Mouse (Mus musculus): Measurements from ENCODE around the gene Gpr152.
"Not testable (repeated sequence)": the region's sequence is repeated elsewhere in the genome, so short reads cannot be mapped to it uniquely, and the experiment has no call there.

Gpr152 gene

GRCm38 (mm10) chr19:4108535-4108934 lies 31.1 kb upstream of the Gpr152 start:
- in situ Hi-C loops (cut with MboI; ENCODE audit: low sequenced_read_pairs): no loop called here

- in situ Hi-C loops (cut with MboI; ENCODE audit: low sequenced_read_pairs): no loop called here
Measured at GRCm38 (mm10) chr19:4112063-4112960, 27.3 kb upstream of the Gpr152 start.

DNA sequence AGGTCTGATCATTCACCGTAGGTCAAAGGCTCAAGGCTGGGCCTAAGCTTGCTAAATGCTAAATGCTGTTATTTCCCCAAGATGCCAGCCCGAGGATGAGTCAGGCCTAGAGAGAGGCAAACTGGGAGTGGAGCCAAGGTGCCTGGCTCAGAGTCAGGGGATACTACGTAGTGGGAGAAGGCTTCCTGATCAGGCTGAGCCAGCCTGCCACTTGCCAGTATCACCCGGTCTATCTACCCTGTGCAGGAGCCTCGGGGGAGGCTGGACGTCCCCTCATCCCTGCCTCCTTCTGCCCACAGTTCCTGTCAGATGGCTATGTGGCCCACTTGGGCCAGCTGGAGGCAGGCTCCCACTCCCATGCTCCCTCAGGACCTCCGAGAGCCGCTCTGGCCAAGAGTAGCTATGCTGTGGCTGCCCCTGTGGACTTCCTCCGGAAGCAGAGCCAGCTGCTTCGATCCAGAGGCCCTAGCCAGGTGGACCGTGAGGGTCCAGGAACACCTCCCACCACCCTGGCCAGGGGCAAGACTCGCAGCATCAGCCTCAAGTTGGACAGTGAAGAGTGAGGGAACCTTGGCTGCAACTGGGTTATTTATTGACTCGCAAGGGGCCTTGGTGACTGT lies 26.3 kb upstream of the Gpr152 start:
- in situ Hi-C loops (cut with MboI; ENCODE audit: low sequenced_read_pairs): no loop called here

DNA sequence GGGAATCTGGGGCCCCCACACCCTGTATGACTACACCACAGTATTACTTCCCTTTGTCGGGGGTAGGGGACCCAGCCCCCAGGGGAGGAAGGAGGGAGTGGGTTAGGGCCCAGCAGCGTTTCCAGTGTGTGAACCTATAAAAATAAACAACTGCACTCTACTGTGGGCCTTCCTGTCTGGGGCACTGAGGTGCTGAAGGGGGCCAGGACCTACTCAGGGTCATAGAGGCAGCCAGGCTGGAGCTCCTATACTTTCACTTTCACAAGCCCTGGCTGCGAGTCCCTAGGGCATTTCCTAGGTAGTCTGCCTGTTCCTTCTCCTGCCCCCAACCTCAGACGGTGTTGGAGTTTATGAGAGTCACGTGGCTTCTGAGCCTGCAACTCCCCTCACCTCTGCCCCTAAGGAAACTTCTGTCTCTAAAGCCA lies 25.8 kb upstream of the Gpr152 start:
- in situ Hi-C loops (cut with MboI; ENCODE audit: low sequenced_read_pairs): no loop called here

DNA sequence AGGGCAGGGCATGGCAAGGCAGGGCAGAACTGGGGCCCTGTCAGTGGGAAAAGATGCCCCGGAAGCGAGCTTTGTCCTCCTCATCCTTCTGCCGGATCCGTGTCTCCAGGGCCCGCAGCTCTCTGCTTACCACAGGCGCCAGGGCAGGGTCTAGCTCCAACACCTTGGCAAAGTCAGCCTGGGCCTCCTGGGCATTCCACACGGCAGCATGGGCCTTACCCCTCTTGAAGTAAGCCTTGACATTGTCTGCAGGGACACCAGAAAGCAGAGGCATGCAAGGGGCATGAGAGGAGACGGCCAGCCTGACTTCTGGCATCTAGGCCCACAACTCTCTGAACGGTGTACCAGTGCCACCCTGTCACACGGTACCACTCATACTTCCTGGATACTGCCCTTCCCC lies 25.0 kb upstream of the Gpr152 start:
- in situ Hi-C loops (cut with MboI; ENCODE audit: low sequenced_read_pairs): no loop called here

DNA sequence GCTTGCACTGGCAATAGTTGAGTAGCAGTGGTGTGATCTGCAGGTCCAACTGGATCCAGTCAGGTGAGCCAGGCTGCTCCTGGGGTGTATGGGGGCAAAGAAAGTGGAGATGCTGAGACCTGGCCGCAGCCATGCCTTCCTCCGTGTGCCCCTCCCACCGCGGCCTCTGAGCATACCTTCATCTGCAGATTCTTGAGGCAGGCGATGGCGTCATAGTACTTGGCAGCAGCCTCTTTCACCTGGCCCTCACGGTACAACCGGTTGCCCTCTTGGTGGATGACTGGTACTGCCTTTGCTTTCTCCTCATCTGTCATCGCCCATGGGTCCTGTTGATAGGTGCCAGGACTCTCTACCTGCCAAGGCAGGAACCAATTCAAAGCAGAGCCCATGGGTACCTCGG lies 24.4 kb upstream of the Gpr152 start:
- in situ Hi-C loops (cut with MboI; ENCODE audit: low sequenced_read_pairs): no loop called here

DNA sequence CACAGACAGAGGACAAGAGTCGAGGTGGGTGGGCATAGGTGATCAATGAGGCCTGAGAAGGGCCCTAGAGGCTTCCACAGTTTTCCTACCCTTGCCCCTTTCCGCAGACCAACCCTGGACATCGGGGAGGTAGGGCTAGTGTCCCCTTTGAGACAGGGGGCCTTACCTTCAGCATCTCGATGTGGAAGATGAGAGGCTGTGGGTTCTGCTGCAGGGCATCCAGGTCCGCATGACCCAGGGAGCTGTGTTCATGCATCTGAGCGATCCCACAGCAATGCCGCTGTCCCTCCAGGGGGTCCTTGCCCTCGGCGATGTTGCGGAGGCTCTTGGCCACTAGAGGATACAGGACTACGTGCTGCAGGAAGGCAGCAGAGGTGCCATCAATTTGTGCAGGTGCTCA lies 23.8 kb upstream of the Gpr152 start:
- in situ Hi-C loops (cut with MboI; ENCODE audit: low sequenced_read_pairs): no loop called here

- in situ Hi-C loops (cut with MboI; ENCODE audit: low sequenced_read_pairs): no loop called here
Measured at GRCm38 (mm10) chr19:4117006-4117405, 22.6 kb upstream of the Gpr152 start.

- in situ Hi-C loops (cut with MboI; ENCODE audit: low sequenced_read_pairs): no loop called here
Measured at GRCm38 (mm10) chr19:4118350-4118749, 21.2 kb upstream of the Gpr152 start.

DNA sequence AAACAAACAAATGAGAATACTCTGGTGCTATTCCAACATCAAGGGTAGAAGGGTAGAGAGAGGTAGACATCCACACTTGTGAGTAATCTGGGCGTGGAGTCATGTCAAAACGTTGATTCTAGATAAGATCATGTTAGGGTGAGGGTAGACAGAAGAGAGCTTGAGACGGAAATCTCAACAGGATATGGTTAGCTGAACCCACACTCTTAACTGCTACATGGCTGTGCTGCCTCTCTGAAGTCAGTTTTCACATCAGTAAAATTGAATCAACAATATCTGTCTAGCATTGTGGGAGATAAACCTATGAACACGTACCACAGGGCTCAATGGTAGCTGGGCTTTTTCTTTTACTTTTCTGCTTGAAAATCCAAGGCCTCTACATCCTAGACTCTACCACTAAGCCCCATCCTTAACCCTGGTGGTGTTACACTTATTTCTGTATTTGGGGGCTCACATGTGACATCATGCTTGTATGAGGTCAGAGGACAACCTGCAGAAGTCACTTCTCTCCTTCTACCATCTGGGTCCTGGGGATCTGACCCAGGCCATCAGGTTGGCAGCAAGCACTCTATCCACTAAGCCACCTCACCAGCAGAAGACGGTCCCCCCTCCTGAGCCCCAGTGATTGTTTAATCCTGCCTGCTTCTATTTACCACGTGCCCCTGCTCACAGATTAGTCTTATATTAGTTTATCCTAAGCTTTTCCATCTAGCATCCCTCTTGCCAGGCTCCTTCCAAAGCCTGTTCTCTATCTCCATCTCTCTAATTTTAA lies 19.7 kb upstream of the Gpr152 start:
- in situ Hi-C loops (cut with MboI; ENCODE audit: low sequenced_read_pairs): no loop called here

DNA sequence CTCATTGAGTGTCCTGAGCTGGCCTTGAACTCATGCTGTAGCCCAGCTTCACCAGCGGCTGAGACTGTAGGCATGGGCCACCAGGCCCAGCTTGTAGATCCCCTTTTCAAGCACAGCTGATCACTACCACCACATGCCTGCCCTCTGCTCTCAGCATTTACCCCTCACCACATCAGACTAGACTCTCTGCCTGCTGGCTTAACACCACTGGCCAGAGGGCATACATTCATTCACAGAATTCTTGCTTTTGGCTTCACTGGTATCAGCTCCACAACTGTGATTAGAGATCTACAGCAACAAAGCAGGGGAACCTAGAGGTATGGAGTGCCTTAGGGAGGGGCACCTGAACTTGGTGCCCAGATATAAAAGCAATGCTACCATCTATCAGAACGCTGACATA lies 19.1 kb upstream of the Gpr152 start:
- in situ Hi-C loops (cut with MboI; ENCODE audit: low sequenced_read_pairs): no loop called here

DNA sequence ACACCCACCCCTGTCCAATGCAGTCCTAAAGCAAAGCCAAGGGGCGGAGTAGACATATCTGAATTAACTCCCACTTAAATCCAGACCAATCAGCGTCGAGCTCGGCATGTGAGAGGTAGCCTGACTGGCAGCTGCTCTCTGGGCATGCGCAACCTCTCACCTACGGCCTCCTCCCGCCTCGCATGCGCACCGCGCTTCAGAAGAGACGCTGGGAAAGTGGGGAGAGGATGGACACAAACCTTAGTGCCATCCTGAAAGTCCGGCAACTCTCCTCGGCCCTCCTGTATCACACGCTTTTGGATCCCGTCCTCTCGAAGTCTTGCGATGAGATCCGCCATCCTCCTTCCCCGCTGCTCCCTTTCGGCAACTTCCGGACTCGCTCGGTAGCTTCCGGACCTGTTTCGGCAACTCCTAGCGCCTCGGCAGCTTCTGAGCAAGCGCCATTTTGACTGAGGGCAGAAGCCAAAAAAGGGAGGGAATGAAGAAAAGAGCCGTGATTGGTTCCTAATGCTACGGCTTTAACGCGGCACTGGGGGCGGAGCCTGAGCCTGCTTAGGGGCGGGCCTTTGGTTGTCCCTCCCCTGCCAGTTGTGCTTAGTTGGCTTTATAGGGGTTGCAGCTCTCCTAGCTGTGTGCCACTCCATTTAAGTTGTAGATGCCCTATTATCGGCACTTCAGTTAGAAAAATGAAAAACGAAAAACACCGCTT lies 18.3 kb upstream of the Gpr152 start:
- in situ Hi-C loops (cut with MboI; ENCODE audit: low sequenced_read_pairs): no loop called here

GRCm38 (mm10) chr19:4121896-4122295 lies 17.7 kb upstream of the Gpr152 start:
- in situ Hi-C loops (cut with MboI; ENCODE audit: low sequenced_read_pairs): not testable (repeated sequence)

GRCm38 (mm10) chr19:4122411-4123370 lies 16.9 kb upstream of the Gpr152 start:
- in situ Hi-C loops (cut with MboI; ENCODE audit: low sequenced_read_pairs): no loop called here

GRCm38 (mm10) chr19:4124432-4124831 lies 15.2 kb upstream of the Gpr152 start:
- in situ Hi-C loops (cut with MboI; ENCODE audit: low sequenced_read_pairs): no loop called here

GRCm38 (mm10) chr19:4125268-4125667 lies 14.3 kb upstream of the Gpr152 start:
- in situ Hi-C loops (cut with MboI; ENCODE audit: low sequenced_read_pairs): not testable (repeated sequence)

DNA sequence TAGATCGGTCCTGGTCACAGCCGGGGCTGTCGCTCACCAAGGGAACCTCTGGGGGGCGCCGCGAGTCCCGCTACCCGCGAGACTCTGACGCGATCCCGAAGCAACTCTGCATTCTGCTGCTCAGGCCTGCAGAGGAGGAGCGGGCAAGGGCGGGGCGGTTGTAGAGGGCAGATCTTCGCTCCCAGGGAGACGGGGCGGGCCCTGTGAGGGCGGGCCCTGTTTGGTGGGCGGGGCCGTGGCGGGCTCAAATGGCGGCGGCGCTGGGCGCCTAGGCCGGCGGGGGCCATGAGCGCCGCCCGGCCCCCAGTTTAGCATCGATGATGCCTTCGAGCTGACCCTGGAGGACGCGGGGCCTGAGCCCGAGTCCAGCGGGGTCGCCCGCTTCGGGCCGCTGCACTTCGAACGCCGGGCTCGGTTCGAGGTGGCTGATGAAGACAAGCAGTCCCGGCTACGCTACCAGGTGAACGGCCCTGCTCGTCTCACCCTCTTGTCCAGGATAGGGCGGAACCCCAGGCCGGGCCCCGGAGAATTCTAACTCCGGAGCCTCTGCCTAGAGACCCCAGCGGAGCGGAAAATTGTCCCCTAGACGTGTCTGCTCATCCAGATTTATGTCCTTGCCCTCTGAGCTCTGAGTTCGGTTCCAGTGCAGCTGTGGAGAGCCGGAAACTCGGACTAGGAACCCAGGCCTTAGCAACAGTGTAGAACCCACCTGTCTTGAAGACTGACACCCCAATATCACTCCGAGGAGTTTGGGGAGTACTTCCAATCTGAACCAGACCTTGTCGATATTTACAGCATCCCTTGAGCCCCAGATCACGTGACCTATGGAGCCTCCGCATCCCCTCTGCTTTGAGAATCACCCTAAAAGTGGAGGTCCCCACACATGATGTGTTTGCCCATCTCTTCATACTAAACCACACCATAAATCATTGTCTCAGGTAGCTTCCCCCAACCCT lies 13.6 kb upstream of the Gpr152 start, which contains the start of gene Aip:
Aip (minus strand) TSS at position 118 of the 956 bp plus-strand sequence.
- in situ Hi-C loops (cut with MboI; ENCODE audit: low sequenced_read_pairs): no loop called here

DNA sequence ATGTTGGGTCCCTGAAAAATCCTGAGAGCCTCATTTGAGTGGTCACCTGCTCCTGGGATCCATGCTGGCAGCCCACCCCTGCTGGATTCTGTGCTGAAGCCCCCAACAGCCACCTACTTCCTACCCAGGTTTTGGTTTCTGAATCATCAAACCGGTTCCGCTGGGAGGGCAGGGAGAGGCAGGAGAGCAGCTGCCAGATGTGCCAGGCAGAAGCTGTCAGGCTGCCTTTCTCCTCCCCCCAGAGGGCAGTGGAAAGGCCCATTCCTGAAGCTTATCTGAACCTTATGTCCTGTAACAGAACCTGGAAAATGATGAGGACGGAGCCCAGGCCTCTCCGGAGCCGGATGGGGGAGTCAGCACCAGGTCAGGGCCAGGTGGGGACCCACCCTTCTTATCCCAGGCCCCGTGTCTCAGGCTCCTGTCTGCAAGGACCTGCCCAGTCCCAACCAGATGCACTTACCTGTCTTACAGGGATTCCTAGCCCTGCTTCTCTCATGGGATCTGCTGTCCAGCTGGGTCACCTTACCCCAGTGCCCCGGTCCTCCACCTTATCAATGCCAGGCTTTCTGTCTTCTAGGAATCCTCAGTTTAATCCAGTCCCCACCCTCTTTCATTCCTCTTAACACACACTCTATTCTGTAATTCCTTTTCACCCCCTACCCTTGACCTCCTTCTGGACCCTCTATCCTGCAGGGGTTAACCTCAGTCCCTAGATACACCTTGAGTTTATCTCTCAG lies 12.7 kb upstream of the Gpr152 start:
- in situ Hi-C loops (cut with MboI; ENCODE audit: low sequenced_read_pairs): no loop called here

Data from CH12F3 (cell line).